Mouse (Mus musculus): ENCODE data around the gene Ddx55. TPM values are rescaled to one million over a fixed set of nuclear protein-coding genes. Genes with fewer than 3 reads are reported as not detected.

Ddx55 gene
- total RNA-seq, 2 experiments from 2014 or later: 4.3 to 4.8 TPM

- DNase-seq: no peak
Measured at GRCm38 (mm10) chr5:124610965-124611364, 58.3 kb downstream of the Ddx55 start.

- DNase-seq: no peak
Measured at GRCm38 (mm10) chr5:124614709-124615108, 62.0 kb downstream of the Ddx55 start.

- DNase-seq: no peak
Measured at GRCm38 (mm10) chr5:124618711-124619110, 66.0 kb downstream of the Ddx55 start.

Other genes starting within 250 kb of the Ddx55 start
- 1 to 10 TPM; 2.5 to 2.8 TPM for gene Mphosph9, start 224.9 kb upstream of the Ddx55 start, total RNA-seq (2021)
- gene 2810006K23Rik, start 224.8 kb upstream of the Ddx55 start, total RNA-seq (2021): 1 to 10 TPM; 5.2 to 7.4 TPM
- gene Cdk2ap1, start 189.8 kb upstream of the Ddx55 start, total RNA-seq (2021): 100 to 1,000 TPM; 113 to 116 TPM
- gene Sbno1, start 126.9 kb upstream of the Ddx55 start, total RNA-seq (2021): 10 to 100 TPM; 35.3 to 37.7 TPM
- gene Kmt5a, start 112.9 kb upstream of the Ddx55 start, total RNA-seq (2021): 100 to 1,000 TPM; 107 to 134 TPM
- 1 to 10 TPM; 3.9 to 5.1 TPM for gene Rilpl2, start 74.5 kb upstream of the Ddx55 start, total RNA-seq (2021)
- gene Snrnp35, start 69.7 kb upstream of the Ddx55 start, total RNA-seq (2021): 10 to 100 TPM; 23.0 to 23.8 TPM
- gene Rilpl1, start 21.5 kb upstream of the Ddx55 start, total RNA-seq (2021): 100 to 1,000 TPM; 121 to 144 TPM
- 100 to 1,000 TPM; 145 to 151 TPM for gene Tmed2, start 12.2 kb upstream of the Ddx55 start, total RNA-seq (2021)
- 10 to 100 TPM; 35.2 to 39.1 TPM for gene Eif2b1, start 26.3 kb downstream of the Ddx55 start, total RNA-seq (2021)
- 10 to 100 TPM; 14.6 to 16.2 TPM for gene Gtf2h3, start 26.3 kb downstream of the Ddx55 start, total RNA-seq (2021)
- gene Atp6v0a2, start 75.7 kb downstream of the Ddx55 start, total RNA-seq (2021): 10 to 100 TPM; 25.9 to 27.4 TPM
- gene Dnah10, start 172.2 kb downstream of the Ddx55 start, total RNA-seq (2021): under 1 TPM; 0.03 to 0.05 TPM

Data from gastrocnemius, postnatal 25 days (tissue).